Mouse (Mus musculus) G1E (cell line): ENCODE measurements around the gene Cacna1c.

Experiments used
- CTCF ChIP-seq: IDR thresholded peaks from 2 replicates; pipeline ENCODE4 v1.5.1; 2012; ENCODE audit warnings: low read depth, low read length, inconsistent platforms, mixed read lengths
- GATA2 ChIP-seq: IDR thresholded peaks from 2 replicates; pipeline ENCODE4 v1.6.1; 2012; ENCODE audit warnings: low read depth, low read length, inconsistent platforms, borderline replicate concordance
- POLR2AphosphoS5 ChIP-seq: IDR thresholded peaks from 2 replicates; pipeline ENCODE4 v1.6.1; 2012; ENCODE audit warnings: low read depth, low read length, inconsistent platforms; ENCODE audit not compliant: insufficient replicate concordance
- TAL1 ChIP-seq: conservative IDR thresholded peaks from 2 replicates; pipeline ENCODE4 v1.6.1; 2012; ENCODE audit warnings: low read depth, low read length, inconsistent platforms, mixed read lengths

DNA sequence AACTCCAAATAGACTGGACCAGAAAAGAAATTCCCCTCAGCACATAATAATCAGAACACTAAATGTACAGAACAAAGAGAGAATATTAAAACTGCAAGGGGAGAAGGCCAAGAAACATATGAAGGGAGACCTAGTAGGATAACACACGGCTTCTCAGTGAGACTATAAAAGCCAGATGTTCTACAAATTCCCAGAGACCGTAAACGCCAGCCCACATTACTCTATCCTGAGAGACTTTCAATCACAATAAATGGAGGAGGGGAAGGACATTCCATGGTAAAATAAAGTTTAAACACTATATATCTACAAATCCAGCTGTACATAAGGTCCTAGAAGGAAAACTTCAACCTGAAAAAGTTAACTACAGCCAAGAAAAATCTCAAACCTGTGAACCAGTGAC is 185.3 kb downstream of the Cacna1c start:
- TF ChIP-seq CTCF (no peak), POLR2AphosphoS5 (no peak), GATA2 (no peak), TAL1 (no peak)
